ENCODE assay signal across 15 mouse cellular contexts in the genomic region with DNA sequence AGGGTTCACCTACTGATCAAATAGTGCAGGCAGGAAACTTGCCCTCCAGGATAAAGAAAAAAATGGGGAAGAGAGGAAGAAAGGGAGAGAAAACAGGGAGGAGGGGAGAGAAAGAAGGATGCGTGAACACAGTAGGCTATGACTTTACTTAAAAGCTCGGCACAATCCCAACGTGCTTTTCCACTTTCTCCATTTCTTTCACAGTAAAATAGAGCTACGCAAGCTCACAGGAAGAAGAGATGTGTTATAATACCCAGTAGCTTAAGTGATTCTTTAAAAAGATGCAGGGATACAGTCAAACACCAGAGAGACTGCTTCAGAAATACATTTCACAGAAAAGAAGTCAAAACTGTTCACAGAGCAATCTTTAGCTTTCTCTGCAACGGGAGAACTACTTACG.
DNase-seq lines count a peak whose midpoint lies in the region; ATAC-seq lines count a peak whose summit lies in the region.
"Had no signal": no experiment of that assay in that cellular context is flagged by ENCODE, and none has a peak within 500 bp of the region (broad histone marks: within the 10 kb centered on the region; RNA-seq: fewer than 3 reads in every experiment).

No protein-coding gene starts in this region.

- H3K27me3 ChIP-seq in forebrain, embryonic 15.5 days: no peaks in the 10 kb centered on the region
- H3K27me3 ChIP-seq in forebrain, embryonic 11.5 days (ENCODE audit: control insufficient read depth, insufficient read depth, low read length): no peaks in the 10 kb centered on the region
- no peaks in the 10 kb centered on the region for H3K27me3 ChIP-seq in heart, embryonic 16.5 days (ENCODE audit: control insufficient read depth, insufficient read depth, low read length)
- no peaks in the 10 kb centered on the region for H3K27me3 ChIP-seq in lung, embryonic 15.5 days
- no peaks in the 10 kb centered on the region for H3K27me3 ChIP-seq in stomach, embryonic 16.5 days (ENCODE audit: control insufficient read depth, insufficient read depth, low read length)
- H3K27me3 ChIP-seq: hindbrain, embryonic 12.5 days; midbrain, embryonic 13.5 days; Patski had no signal

- H3K9ac ChIP-seq in forebrain, embryonic 15.5 days (replicated peaks): no peak overlapping the region
- H3K9ac ChIP-seq in forebrain, embryonic 11.5 days (ENCODE audit: low read length): no peak overlapping the region
- no peak overlapping the region for H3K9ac ChIP-seq in heart, embryonic 16.5 days (ENCODE audit: low read length)
- H3K9ac ChIP-seq in lung, embryonic 15.5 days: no peak overlapping the region
- no peak overlapping the region for H3K9ac ChIP-seq in stomach, embryonic 16.5 days (ENCODE audit: low read length)
- H3K9ac ChIP-seq: hindbrain, embryonic 12.5 days; midbrain, embryonic 13.5 days had no signal

- no peaks in the 10 kb centered on the region for H3K36me3 ChIP-seq in forebrain, embryonic 15.5 days
- no peaks in the 10 kb centered on the region for H3K36me3 ChIP-seq in forebrain, embryonic 11.5 days (ENCODE audit: control insufficient read depth, insufficient read depth, low read length)
- H3K36me3 ChIP-seq in heart, embryonic 16.5 days (ENCODE audit: control insufficient read depth, insufficient read depth): peaks cover 2% of the 10 kb centered on the region; the same call in 1 of the 2 replicates
- peaks cover 5% of the 10 kb centered on the region; the same call in 1 of the 2 replicates for H3K36me3 ChIP-seq in lung, embryonic 15.5 days
- no peaks in the 10 kb centered on the region for H3K36me3 ChIP-seq in stomach, embryonic 16.5 days (ENCODE audit: control insufficient read depth, insufficient read depth, low read length)
- H3K36me3 ChIP-seq: hindbrain, embryonic 12.5 days; midbrain, embryonic 13.5 days had no signal

- peak overlapping the region; percentile 44; the same call in 1 of the 2 replicates for H3K27ac ChIP-seq in forebrain, embryonic 15.5 days (replicated peaks)
- H3K27ac ChIP-seq in forebrain, embryonic 11.5 days (ENCODE audit: low read depth, low read length): no peak overlapping the region
- H3K27ac ChIP-seq in heart, embryonic 16.5 days (ENCODE audit: low read length): peak overlapping the region; percentile 74
- H3K27ac ChIP-seq in lung, embryonic 15.5 days: peak overlapping the region; percentile 16; the same call in 1 of the 2 replicates
- H3K27ac ChIP-seq in stomach, embryonic 16.5 days (ENCODE audit: low read length): peak overlapping the region; percentile 38; the same call in 1 of the 2 replicates
- H3K27ac ChIP-seq: hindbrain, embryonic 12.5 days; macrophage; midbrain, embryonic 13.5 days had no signal

- WGBS in forebrain, embryonic 15.5 days: 71% methylated on average over 6 of the region's 6 CpGs
- whole genome bisulfite sequencing in forebrain, embryonic 11.5 days: 86% methylated on average over 6 of the region's 6 CpGs
- 77% methylated on average over 6 of the region's 6 CpGs for WGBS in heart, embryonic 16.5 days
- WGBS in lung, embryonic 15.5 days: 76% methylated on average over 6 of the region's 6 CpGs
- 71% methylated on average over 6 of the region's 6 CpGs for WGBS in stomach, embryonic 16.5 days

- DNase-seq in forebrain, embryonic 11.5 days (ENCODE audit: low spot score): no peak
- DNase-seq in heart, adult 9 months (ENCODE audit: low spot score in 2 of 2): no peak
- DNase-seq in lung, postnatal 14 days: no peak
- no peak for DNase-seq in frontal cortex, postnatal 10 days (ENCODE audit: low spot score in 2 of 2)
- DNase-seq: gastrocnemius, postnatal 14 days; thymus, postnatal 36 days had no signal

- no peak overlapping the region for H3K4me2 ChIP-seq in forebrain, embryonic 15.5 days (replicated peaks)
- H3K4me2 ChIP-seq in forebrain, embryonic 11.5 days (ENCODE audit: low read depth, low read length, severe bottlenecking): no peak overlapping the region
- H3K4me2 ChIP-seq in heart, embryonic 16.5 days (ENCODE audit: low read depth, low read length): no peak overlapping the region
- no peak overlapping the region for H3K4me2 ChIP-seq in lung, embryonic 15.5 days
- H3K4me2 ChIP-seq in stomach, embryonic 16.5 days (ENCODE audit: low read depth, low read length): no peak overlapping the region
- H3K4me2 ChIP-seq: hindbrain, embryonic 12.5 days; liver, embryonic 11.5 days; midbrain, embryonic 13.5 days had no signal

- no peaks in the 10 kb centered on the region for H3K9me3 ChIP-seq in forebrain, embryonic 15.5 days
- no peaks in the 10 kb centered on the region for H3K9me3 ChIP-seq in forebrain, embryonic 11.5 days (ENCODE audit: control insufficient read depth, low read length)
- H3K9me3 ChIP-seq in heart, embryonic 16.5 days (replicated peaks; ENCODE audit: control insufficient read depth, low read length): no peaks in the 10 kb centered on the region
- H3K9me3 ChIP-seq in lung, embryonic 15.5 days: no peaks in the 10 kb centered on the region
- no peaks in the 10 kb centered on the region for H3K9me3 ChIP-seq in stomach, embryonic 16.5 days (replicated peaks; ENCODE audit: control insufficient read depth, low read length)
- H3K9me3 ChIP-seq: hindbrain, embryonic 12.5 days; midbrain, embryonic 13.5 days had no signal

- H3K4me1 ChIP-seq in forebrain, embryonic 15.5 days: peaks cover 59% of the 10 kb centered on the region
- H3K4me1 ChIP-seq in forebrain, embryonic 11.5 days (replicated peaks; ENCODE audit: control insufficient read depth, insufficient read depth, low read length): peaks cover 7% of the 10 kb centered on the region
- H3K4me1 ChIP-seq in heart, embryonic 16.5 days (ENCODE audit: control insufficient read depth, insufficient read depth, low read length): peaks cover 34% of the 10 kb centered on the region
- H3K4me1 ChIP-seq in lung, embryonic 15.5 days: peaks cover 16% of the 10 kb centered on the region
- H3K4me1 ChIP-seq in stomach, embryonic 16.5 days (ENCODE audit: control insufficient read depth, insufficient read depth, low read length): peaks cover 3% of the 10 kb centered on the region; the same call in 1 of the 2 replicates

- ATAC-seq in forebrain, embryonic 15.5 days (replicated peaks): no peak
- ATAC-seq in forebrain, embryonic 11.5 days (replicated peaks; ENCODE audit: low FRiP score): no peak
- no peak for ATAC-seq in heart, embryonic 16.5 days (replicated peaks; ENCODE audit: extremely low read depth, insufficient read depth, low FRiP score)
- ATAC-seq in lung, embryonic 15.5 days (ENCODE audit: borderline replicate concordance, extremely low read depth, low FRiP score, low TSS enrichment): no peak
- ATAC-seq in stomach, embryonic 16.5 days (ENCODE audit: insufficient read depth, low FRiP score): no peak
- ATAC-seq: midbrain, embryonic 13.5 days; Patski had no signal

- H3K4me3 ChIP-seq in forebrain, embryonic 15.5 days: no peak overlapping the region
- no peak overlapping the region for H3K4me3 ChIP-seq in forebrain, embryonic 11.5 days (ENCODE audit: low read depth, low read length)
- no peak overlapping the region for H3K4me3 ChIP-seq in heart, embryonic 16.5 days (ENCODE audit: low read length)
- no peak overlapping the region for H3K4me3 ChIP-seq in lung, embryonic 15.5 days
- no peak overlapping the region for H3K4me3 ChIP-seq in stomach, embryonic 16.5 days (replicated peaks; ENCODE audit: low read length)
- H3K4me3 ChIP-seq: hindbrain, embryonic 12.5 days; midbrain, embryonic 13.5 days had no signal
